Mouse (Mus musculus): Measurements from ENCODE around the gene Cyb5d1. TPM values are rescaled to one million over a fixed set of nuclear protein-coding genes. Genes with fewer than 3 reads are reported as not detected.

Cyb5d1 gene
- total and polyA plus RNA-seq, 3 experiments: 28.4 to 29.5 (median 29.3) TPM

- dilution Hi-C loops (cut with MboI; ENCODE audit: extremely low pct_ligation_motif_present, extremely low pct_unique_long_range_greater_than_20kb, low sequenced_read_pairs) (no loop called here), in situ Hi-C loops (cut with MboI; ENCODE audit: low pct_ligation_motif_present, low pct_unique_long_range_greater_than_20kb, low sequenced_read_pairs) (loop anchor here (5.0 kb wide), 2 partner anchors 33 to 98 kb away; no protein-coding TSS in a partner anchor)
- H3K4me3 ChIP-seq (replicated peaks in 1 of 3; ENCODE audit: low read depth in 2 of 3, low read length in 2 of 3, poor library complexity in 1 of 3): peak overlapping the region in 2 of 3 experiments; percentile 33 to 76
- H3K4me2 ChIP-seq (ENCODE audit: insufficient read depth, low read depth, poor library complexity, severe bottlenecking): 0 out of 2 replicates have a peak overlapping the region, but pooled peaks have one; percentile 96
- H3K27me3 ChIP-seq (replicated peaks): no peaks in the 10 kb centered on the region
- peaks cover 18 to 43% of the 10 kb centered on the region in 2 experiments for H3K36me3 ChIP-seq (replicated peaks in 1 of 2; ENCODE audit: control insufficient read depth in 1 of 2, insufficient read depth in 1 of 2, low read length in 1 of 2)
- no peaks in the 10 kb centered on the region for H3K9me3 ChIP-seq (replicated peaks; ENCODE audit: low read length)
- TF ChIP-seq IRF4 (IDR thresholded peaks at IDR 0.05; ENCODE audit: low read depth, low read length): no peak
- no peak for TF ChIP-seq MAZ (IDR thresholded peaks at IDR 0.05; ENCODE audit: low read depth, low read length)
- TF ChIP-seq TBP (conservative IDR thresholded peaks at IDR 0.05; ENCODE audit: low read depth, low read length): no peak
- TF ChIP-seq RCOR1 (conservative IDR thresholded peaks at IDR 0.05; ENCODE audit: low read depth, low read length): no peak
- TF ChIP-seq UBTF (IDR thresholded peaks at IDR 0.05; ENCODE audit: low read depth, low read length): no peak
- TF ChIP-seq ETS1 (conservative IDR thresholded peaks at IDR 0.05; ENCODE audit: low read depth, low read length): no peak
- no peak for TF ChIP-seq NELFE (IDR thresholded peaks at IDR 0.05; ENCODE audit: low read depth, low read length)
- TF ChIP-seq MAX (IDR thresholded peaks at IDR 0.05; ENCODE audit: low read length): no peak
- TF ChIP-seq ELF1 (IDR thresholded peaks at IDR 0.05; ENCODE audit: low read depth, low read length): no peak
- TF ChIP-seq USF1 (IDR thresholded peaks at IDR 0.05; ENCODE audit: low read depth, low read length): no peak
- no peak for TF ChIP-seq MEF2A (IDR thresholded peaks at IDR 0.05; ENCODE audit: borderline replicate concordance, low read depth, low read length)
- TF ChIP-seq PAX5 (IDR thresholded peaks at IDR 0.05; ENCODE audit: low read length): no peak
- no peak for TF ChIP-seq BHLHE40 (IDR thresholded peaks at IDR 0.05; ENCODE audit: low read depth, low read length)
- H3K4me1 ChIP-seq (ENCODE audit: control insufficient read depth in 1 of 2, insufficient read depth in 2 of 2): peaks cover 5 to 33% of the 10 kb centered on the region in 2 experiments
- H3K9ac ChIP-seq (ENCODE audit: insufficient read depth, low read depth): peak overlapping the region; percentile 100
- DNase-seq (ENCODE audit: extremely low read depth): no peak
- peaks cover 3% of the 10 kb centered on the region; the same call in 1 of the 2 replicates for H3K79me2 ChIP-seq (replicated peaks; ENCODE audit: control insufficient read depth, extremely low read depth, insufficient read depth, poor library complexity, severe bottlenecking)
- H3K27ac ChIP-seq (ENCODE audit: insufficient read depth, low read depth): peak overlapping the region; percentile 13; the same call in 1 of the 2 replicates
These were observed 29.7 kb downstream of the Cyb5d1 start for GRCm38 (mm10) chr11:69365722-69366121.

- Histone ChIP-seq H3K9me3 (replicated peaks; ENCODE audit: low read length) (no peaks in the 10 kb centered on the region), H3K9ac (ENCODE audit: insufficient read depth, low read depth) (no peak overlapping the region)
- no peak for TF ChIP-seq POLR2A (IDR thresholded peaks at IDR 0.05; ENCODE audit: low read depth, low read length)
- TF ChIP-seq MAZ (IDR thresholded peaks at IDR 0.05; ENCODE audit: low read depth, low read length): no peak
- TF ChIP-seq MXI1 (IDR thresholded peaks at IDR 0.05; ENCODE audit: low read depth, low read length): no peak
- no peak for TF ChIP-seq ETS1 (conservative IDR thresholded peaks at IDR 0.05; ENCODE audit: low read depth, low read length)
- no peak for TF ChIP-seq NRF1 (IDR thresholded peaks at IDR 0.05; ENCODE audit: low read depth, low read length)
- TF ChIP-seq ZMIZ1 (IDR thresholded peaks at IDR 0.05; ENCODE audit: low read depth, low read length): no peak
- no peak for TF ChIP-seq SIN3A (IDR thresholded peaks at IDR 0.05; ENCODE audit: low read length)
- TF ChIP-seq MEF2A (IDR thresholded peaks at IDR 0.05; ENCODE audit: borderline replicate concordance, low read depth, low read length): no peak
- no peak for TF ChIP-seq HCFC1 (IDR thresholded peaks at IDR 0.05; ENCODE audit: low read depth, low read length)
- TF ChIP-seq USF2 (conservative IDR thresholded peaks at IDR 0.05; ENCODE audit: low read depth, low read length): no peak
- TF ChIP-seq GABPA (IDR thresholded peaks at IDR 0.05; ENCODE audit: insufficient replicate concordance, low read depth, low read length): no peak
- TF ChIP-seq POLR2AphosphoS2 (IDR thresholded peaks at IDR 0.05; ENCODE audit: low read depth, low read length): no peak
- no peak for TF ChIP-seq IRF4 (IDR thresholded peaks at IDR 0.05; ENCODE audit: low read depth, low read length)
- TF ChIP-seq CTCF (conservative IDR thresholded peaks at IDR 0.05 in 1 of 2, IDR thresholded peaks at IDR 0.05 in 1 of 2; ENCODE audit: low read depth in 2 of 2, low read length in 2 of 2): no peak
- no peak for TF ChIP-seq UBTF (IDR thresholded peaks at IDR 0.05; ENCODE audit: low read depth, low read length)
- TF ChIP-seq KAT2A (IDR thresholded peaks at IDR 0.05; ENCODE audit: insufficient replicate concordance, low read length): no peak
These were observed 30.5 kb downstream of the Cyb5d1 start for GRCm38 (mm10) chr11:69364910-69365309.

More at GRCm38 (mm10) chr11:69364910-69365309, 30.5 kb downstream of the Cyb5d1 start:
- in situ Hi-C loops (cut with MboI; ENCODE audit: low pct_ligation_motif_present, low pct_unique_long_range_greater_than_20kb, low sequenced_read_pairs): loop anchor here (5.0 kb wide), 2 partner anchors 33 to 98 kb away; no protein-coding TSS in a partner anchor
- Histone ChIP-seq H3K27me3 (replicated peaks) (no peaks in the 10 kb centered on the region), H3K4me2 (ENCODE audit: insufficient read depth, low read depth, poor library complexity, severe bottlenecking) (no peak overlapping the region), H3K79me2 (replicated peaks; ENCODE audit: control insufficient read depth, extremely low read depth, insufficient read depth, poor library complexity, severe bottlenecking) (peaks cover 3% of the 10 kb centered on the region; the same call in 1 of the 2 replicates), H3K36me3 (replicated peaks in 1 of 2; ENCODE audit: control insufficient read depth in 1 of 2, insufficient read depth in 1 of 2, low read length in 1 of 2) (peaks cover 26 to 51% of the 10 kb centered on the region in 2 experiments), H3K4me3 (replicated peaks in 1 of 3; ENCODE audit: low read depth in 2 of 3, low read length in 2 of 3, poor library complexity in 1 of 3) (no peak overlapping the region), H3K4me1 (ENCODE audit: control insufficient read depth in 1 of 2, insufficient read depth in 2 of 2) (peaks cover 5 to 31% of the 10 kb centered on the region in 2 experiments), H3K27ac (ENCODE audit: insufficient read depth, low read depth) (no peak overlapping the region)
- no peak for DNase-seq (ENCODE audit: extremely low read depth)
- dilution Hi-C loops (cut with MboI; ENCODE audit: extremely low pct_ligation_motif_present, extremely low pct_unique_long_range_greater_than_20kb, low sequenced_read_pairs): no loop called here

All from CH12.LX (cell line).